Mouse (Mus musculus) erythroblast, embryonic 14.5 days (primary cell): ENCODE measurements around the gene Spon2. TPM values are rescaled to one million over a fixed set of nuclear protein-coding genes. Genes with fewer than 3 reads are reported as not detected.

Experiments used
- H3K27me3 ChIP-seq: 2 replicates; pipeline ENCODE4 v1.6.1; 2012; ENCODE audit warnings: inconsistent platforms; ENCODE audit not compliant: control insufficient read depth
- H3K36me3 ChIP-seq: 2 replicates; pipeline ENCODE4 v1.6.1; 2012; ENCODE audit warnings: mild to moderate bottlenecking, inconsistent platforms; ENCODE audit not compliant: control insufficient read depth
- H3K4me1 ChIP-seq: 2 replicates; pipeline ENCODE4 v1.6.1; 2012; ENCODE audit warnings: inconsistent platforms; ENCODE audit not compliant: control insufficient read depth
- H3K4me3 ChIP-seq: replicated peaks from 2 replicates; pipeline ENCODE3; 2012; ENCODE audit warnings: moderate library complexity, mild to moderate bottlenecking, inconsistent platforms
- H3K9me3 ChIP-seq: 2 replicates; pipeline ENCODE4 v1.6.1; 2012; ENCODE audit warnings: low read length, inconsistent platforms, mixed read lengths; ENCODE audit not compliant: control insufficient read depth
- GATA1 ChIP-seq: IDR thresholded peaks from 2 replicates; pipeline ENCODE4 v1.6.1; 2012; ENCODE audit warnings: low read length, inconsistent platforms, mixed read lengths
- TAL1 ChIP-seq: IDR thresholded peaks from 3 replicates; pipeline ENCODE4 v1.6.1; 2012; ENCODE audit warnings: low read length, inconsistent platforms, mixed read lengths
- polyA plus RNA-seq: library from polyadenylated mRNA; stranded (reverse); fragments of >175 nt; gene quantifications from 2 replicates; pipeline ENCODE4 v1.2.3, GENCODE M21; 2012

Spon2 gene
- polyA plus RNA-seq: 0.05 and 0.15 TPM in 2 replicates

GRCm38 (mm10) chr5:33218081-33218480 is at the start of gene Spon2:
Gene Spon2, minus strand, starts transcription at chr5:33218455.
- peaks cover 4% of the 10 kb centered on the region; the same call in 1 of the 2 replicates for H3K36me3 ChIP-seq
- TF ChIP-seq GATA1 (no peak), TAL1 (no peak)
- H3K27me3 ChIP-seq: no peaks in the 10 kb centered on the region
- peak within 1 kb of the TSS; percentile 41 for H3K4me3 ChIP-seq
- H3K9me3 ChIP-seq: no peaks in the 10 kb centered on the region
- H3K4me1 ChIP-seq: peaks cover 49% of the 10 kb centered on the region

GRCm38 (mm10) chr5:33254416-33254815 is 36.2 kb upstream of the Spon2 start:
- Histone ChIP-seq H3K36me3 (peaks cover 100% of the 10 kb centered on the region), H3K9me3 (no peaks in the 10 kb centered on the region; the same call in 1 of the 2 replicates), H3K4me1 (no peaks in the 10 kb centered on the region; the same call in 1 of the 2 replicates), H3K27me3 (no peaks in the 10 kb centered on the region; the same call in 1 of the 2 replicates), H3K4me3 (no peak overlapping the region)
- TF ChIP-seq GATA1 (no peak), TAL1 (no peak)

GRCm38 (mm10) chr5:33248186-33248585 is 29.9 kb upstream of the Spon2 start:
- Histone ChIP-seq H3K9me3 (no peaks in the 10 kb centered on the region), H3K36me3 (peaks cover 90% of the 10 kb centered on the region), H3K4me3 (no peak overlapping the region), H3K4me1 (peaks cover 2% of the 10 kb centered on the region; the same call in 1 of the 2 replicates), H3K27me3 (no peaks in the 10 kb centered on the region; the same call in 1 of the 2 replicates)
- TF ChIP-seq TAL1 (no peak), GATA1 (no peak)

GRCm38 (mm10) chr5:33247387-33247786 is 29.1 kb upstream of the Spon2 start:
- Histone ChIP-seq H3K4me3 (no peak overlapping the region), H3K36me3 (peaks cover 90% of the 10 kb centered on the region), H3K4me1 (peaks cover 2% of the 10 kb centered on the region; the same call in 1 of the 2 replicates), H3K9me3 (no peaks in the 10 kb centered on the region), H3K27me3 (no peaks in the 10 kb centered on the region; the same call in 1 of the 2 replicates)
- TF ChIP-seq TAL1: no peak
- TF ChIP-seq GATA1: no peak

GRCm38 (mm10) chr5:33245701-33246100 is 27.4 kb upstream of the Spon2 start:
- Histone ChIP-seq H3K36me3 (peaks cover 76% of the 10 kb centered on the region), H3K4me3 (no peak overlapping the region), H3K27me3 (no peaks in the 10 kb centered on the region; the same call in 1 of the 2 replicates), H3K4me1 (peaks cover 2% of the 10 kb centered on the region; the same call in 1 of the 2 replicates), H3K9me3 (no peaks in the 10 kb centered on the region)
- TF ChIP-seq TAL1 (no peak), GATA1 (no peak)

GRCm38 (mm10) chr5:33244377-33244920 is 26.2 kb upstream of the Spon2 start:
- TF ChIP-seq TAL1 (no peak), GATA1 (no peak)
- peaks cover 2% of the 10 kb centered on the region; the same call in 1 of the 2 replicates for H3K4me1 ChIP-seq
- H3K9me3 ChIP-seq: no peaks in the 10 kb centered on the region
- peaks cover 63% of the 10 kb centered on the region for H3K36me3 ChIP-seq
- no peaks in the 10 kb centered on the region for H3K27me3 ChIP-seq
- H3K4me3 ChIP-seq: no peak overlapping the region

GRCm38 (mm10) chr5:33239934-33240333 is 21.7 kb upstream of the Spon2 start:
- peaks cover 3% of the 10 kb centered on the region; the same call in 1 of the 2 replicates for H3K27me3 ChIP-seq
- H3K4me3 ChIP-seq: no peak overlapping the region
- H3K4me1 ChIP-seq: peaks cover 17% of the 10 kb centered on the region
- peaks cover 22% of the 10 kb centered on the region for H3K36me3 ChIP-seq
- H3K9me3 ChIP-seq: no peaks in the 10 kb centered on the region
- TF ChIP-seq TAL1: no peak
- no peak for TF ChIP-seq GATA1

GRCm38 (mm10) chr5:33239111-33239714 is 21.0 kb upstream of the Spon2 start:
- Histone ChIP-seq H3K4me1 (peaks cover 17% of the 10 kb centered on the region), H3K9me3 (no peaks in the 10 kb centered on the region), H3K4me3 (no peak overlapping the region), H3K36me3 (peaks cover 16% of the 10 kb centered on the region), H3K27me3 (peaks cover 5% of the 10 kb centered on the region; the same call in 1 of the 2 replicates)
- TF ChIP-seq GATA1 (no peak), TAL1 (no peak)

GRCm38 (mm10) chr5:33238256-33238645 is 20.0 kb upstream of the Spon2 start:
- peaks cover 11% of the 10 kb centered on the region for H3K36me3 ChIP-seq
- no peak overlapping the region for H3K4me3 ChIP-seq
- no peaks in the 10 kb centered on the region for H3K9me3 ChIP-seq
- TF ChIP-seq GATA1 (no peak), TAL1 (no peak)
- H3K4me1 ChIP-seq: peaks cover 17% of the 10 kb centered on the region
- peaks cover 5% of the 10 kb centered on the region; the same call in 1 of the 2 replicates for H3K27me3 ChIP-seq
